Mouse (Mus musculus) gastrocnemius, postnatal 36 days (tissue): ENCODE results near the gene Mxd3. TPM values are rescaled to one million over a fixed set of nuclear protein-coding genes. Genes with fewer than 3 reads are reported as not detected.

Source experiments
- DNase-seq, 2 experiments: peaks; one replicate each; pipeline ENCODE4 v3.0.0; 2022
- intact Hi-C: fragments of 180-260 bp; cut with DNase I; formaldehyde crosslinking; loops from one replicate; pipeline ENCODE4 v1.15.1; 2025
- long read RNA-seq, 2 experiments: library from polyadenylated mRNA; stranded (forward); transcript quantifications; one replicate each; pipeline ENCODE4 v2.0.0; 2021
- total RNA-seq, 2 experiments: library from RNA; stranded (reverse); gene quantifications; 2 replicates each; pipeline ENCODE4 v1.2.3; 2021

The Mxd3 gene
- under 1 TPM; 0.38 to 0.54 TPM for total RNA-seq
- long read RNA-seq, experiment 1, partial matches to known transcripts: 0 of 1 reads
- long read RNA-seq, experiment 1, other reads (novel, unspliced or antisense): 0 of 1 reads
- long read RNA-seq, experiment 2, partial matches to known transcripts: 0 of 1 reads
- long read RNA-seq, experiment 2, other reads (novel, unspliced or antisense): 0 of 1 reads

GRCm38 (mm10) chr13:55329683-55330566, at the start of gene Mxd3:
Gene Mxd3 (minus strand): TSS chr13:55329823.
- peak; percentile 59 to 84 for DNase-seq
- intact Hi-C loops: no loop called here

DNA sequence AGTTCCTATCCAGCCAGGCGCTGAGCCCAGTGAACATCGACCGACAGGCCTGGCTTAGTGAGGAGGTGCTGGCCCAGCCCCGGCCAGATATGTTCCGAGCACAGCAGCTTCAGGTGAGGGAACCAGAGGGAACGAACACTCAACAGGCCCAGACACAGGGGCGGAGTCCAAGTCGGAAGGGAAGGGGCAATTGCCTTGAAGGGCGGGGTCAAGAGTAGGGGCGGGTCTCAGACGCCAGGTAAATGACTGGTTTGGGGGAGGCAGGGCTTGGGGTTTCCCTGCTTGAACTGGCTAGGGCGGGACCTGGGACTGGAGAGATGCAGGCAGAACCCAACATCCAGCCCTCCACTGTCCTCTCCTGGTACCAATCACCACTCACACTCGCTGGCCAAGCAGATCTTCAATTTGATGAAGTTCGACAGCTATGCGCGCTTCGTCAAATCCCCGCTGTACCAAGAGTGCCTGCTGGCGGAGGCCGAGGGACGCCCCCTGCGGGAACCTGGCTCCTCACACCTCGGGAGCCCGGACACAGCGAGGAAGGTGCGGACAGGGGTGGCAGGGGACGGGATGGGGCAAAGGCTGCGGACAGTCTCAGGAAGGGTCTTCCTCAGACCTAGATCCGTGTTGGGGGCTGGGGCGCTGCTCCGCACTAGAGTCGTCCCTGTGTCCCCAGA, 49.4 kb upstream of the Mxd3 start:
- intact Hi-C loops: no loop called here
- no peak for DNase-seq

DNA sequence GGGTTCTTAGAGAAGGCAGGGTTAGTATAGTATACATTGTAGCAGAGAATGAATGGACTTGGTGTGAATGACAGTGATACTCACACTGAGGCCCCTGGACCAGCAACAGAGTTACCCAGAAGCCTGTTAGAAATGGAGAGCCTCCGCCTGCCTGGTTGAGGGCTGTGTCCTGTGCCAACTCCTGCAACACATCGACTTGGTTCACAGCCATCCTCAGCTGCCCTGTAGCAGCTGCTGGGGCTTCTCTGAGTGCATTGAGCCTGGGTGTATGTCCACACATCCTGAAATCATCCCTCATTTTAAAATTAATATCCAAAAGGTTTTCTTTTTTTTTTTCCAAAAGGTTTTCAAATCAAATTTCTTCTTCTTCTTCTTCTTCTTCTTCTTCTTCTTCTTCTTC, 46.3 kb upstream of the Mxd3 start:
- intact Hi-C loops: no loop called here
- no peak for DNase-seq

DNA sequence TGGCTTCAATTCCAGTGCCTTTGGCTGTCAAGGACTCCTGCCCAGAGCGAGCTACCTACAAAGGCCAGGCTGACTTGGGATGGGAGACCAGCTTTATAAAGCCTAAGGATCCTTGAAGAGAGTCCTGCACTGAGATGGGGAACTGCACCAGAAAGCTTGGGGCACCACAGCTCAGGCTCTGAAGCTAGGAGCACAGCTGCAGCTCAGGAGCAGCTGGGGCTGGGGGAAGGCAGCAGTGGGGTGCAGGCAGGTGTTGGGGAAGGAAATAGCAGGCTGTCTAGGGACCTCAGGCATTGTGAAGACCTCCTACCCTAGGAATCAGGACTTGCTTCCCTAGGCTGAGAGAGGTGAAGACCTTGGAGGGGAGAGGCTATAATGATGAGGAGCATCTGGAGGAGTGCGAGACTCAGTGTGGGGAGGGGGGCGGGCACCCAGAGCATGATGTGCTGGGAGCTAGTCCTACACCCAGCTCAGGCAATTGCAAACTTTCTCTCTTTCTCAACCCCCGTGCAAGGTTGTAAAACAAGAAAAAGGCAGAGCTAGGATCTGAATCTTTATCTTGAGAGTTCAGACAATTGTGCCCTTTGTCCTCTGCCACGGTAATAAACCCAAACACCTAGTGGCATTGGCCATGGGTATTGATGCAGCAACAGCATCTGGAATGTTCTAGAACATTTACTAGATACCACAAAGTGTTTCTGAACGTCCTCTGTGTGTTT, 44.7 kb upstream of the Mxd3 start:
- DNase-seq: no peak
- intact Hi-C loops: no loop called here

DNA sequence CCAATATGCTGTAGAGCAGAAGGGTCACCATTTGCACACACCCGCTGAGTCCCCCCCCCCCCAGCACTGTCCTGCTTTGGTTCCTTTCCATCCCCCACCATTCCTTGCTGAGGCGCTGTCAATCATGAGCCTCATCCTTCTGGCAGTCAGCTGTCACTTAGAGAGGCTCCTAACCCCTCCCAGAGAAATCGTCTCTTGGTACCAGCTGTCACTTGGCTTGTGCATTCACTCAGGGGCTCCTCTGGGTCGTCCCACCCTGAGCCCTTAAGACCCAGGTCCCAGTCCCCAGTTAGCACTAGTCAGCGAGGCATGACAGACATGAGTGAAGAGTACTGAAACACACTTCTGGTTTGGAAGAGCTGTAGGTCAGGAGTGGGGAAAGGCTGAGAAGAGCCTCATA, 42.1 kb upstream of the Mxd3 start:
- no peak for DNase-seq
- intact Hi-C loops: no loop called here

GRCm38 (mm10) chr13:55371007-55371681, 41.5 kb upstream of the Mxd3 start:
- intact Hi-C loops: no loop called here
- no peak for DNase-seq

GRCm38 (mm10) chr13:55370234-55370633, 40.6 kb upstream of the Mxd3 start:
- no peak for DNase-seq
- intact Hi-C loops: no loop called here

GRCm38 (mm10) chr13:55369531-55370114, 40.0 kb upstream of the Mxd3 start, which contains the start of gene Rgs14:
Gene Rgs14 (plus strand): TSS chr13:55369732.
- DNase-seq: no peak
- intact Hi-C loops: no loop called here

GRCm38 (mm10) chr13:55368401-55368800, 38.8 kb upstream of the Mxd3 start:
- DNase-seq: no peak
- intact Hi-C loops: no loop called here

GRCm38 (mm10) chr13:55362453-55363060, 32.9 kb upstream of the Mxd3 start, which contains the start of gene Lman2:
Gene Lman2 (minus strand): TSS chr13:55362783.
- intact Hi-C loops: no loop called here
- peak; percentile 93 to 94 for DNase-seq

DNA sequence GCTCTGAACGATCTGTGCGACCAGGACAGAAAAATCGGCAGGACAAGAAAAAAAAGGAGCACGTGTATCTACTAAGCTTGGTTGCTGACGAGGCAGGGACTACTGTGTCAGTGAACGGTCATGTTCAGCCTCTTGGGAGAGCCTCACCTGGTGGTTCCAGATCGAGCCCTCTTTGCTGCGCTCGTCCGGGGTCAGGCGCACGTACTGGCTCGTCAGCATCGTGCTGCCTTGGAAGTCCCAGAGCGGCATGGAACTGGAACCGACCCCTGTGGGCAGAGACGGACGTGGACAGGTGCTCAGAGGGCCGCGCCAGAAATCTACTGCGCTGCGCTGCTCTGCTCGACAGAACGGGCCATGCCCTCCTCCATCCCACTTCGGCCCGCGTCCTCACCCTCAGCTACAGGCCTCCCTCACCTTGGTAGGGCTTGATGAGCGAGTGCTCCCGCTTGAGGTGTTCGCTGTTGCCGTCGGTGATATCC, 32.4 kb upstream of the Mxd3 start:
- peak in 1 of 2 experiments; percentile 27 for DNase-seq
- intact Hi-C loops: no loop called here

DNA sequence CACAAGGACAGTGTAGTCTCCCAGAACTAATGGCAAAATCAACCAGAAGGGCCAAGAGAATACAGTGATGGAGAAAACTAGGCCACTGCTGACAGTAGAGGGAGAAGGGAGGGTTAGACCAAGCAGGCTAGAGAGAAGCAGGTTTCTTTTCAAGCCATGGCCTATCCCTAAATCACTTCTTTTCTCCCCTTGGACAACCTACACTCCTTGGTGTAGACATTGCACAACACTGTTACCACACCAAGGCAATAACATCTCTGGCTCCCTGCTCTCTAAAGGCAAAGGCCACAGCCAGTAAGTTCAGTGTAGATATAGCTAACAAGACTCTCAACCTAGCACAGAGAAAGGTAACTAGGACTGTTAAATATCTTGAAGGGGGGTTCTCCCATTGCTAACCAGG, 31.5 kb upstream of the Mxd3 start:
- DNase-seq: no peak
- intact Hi-C loops: no loop called here

DNA sequence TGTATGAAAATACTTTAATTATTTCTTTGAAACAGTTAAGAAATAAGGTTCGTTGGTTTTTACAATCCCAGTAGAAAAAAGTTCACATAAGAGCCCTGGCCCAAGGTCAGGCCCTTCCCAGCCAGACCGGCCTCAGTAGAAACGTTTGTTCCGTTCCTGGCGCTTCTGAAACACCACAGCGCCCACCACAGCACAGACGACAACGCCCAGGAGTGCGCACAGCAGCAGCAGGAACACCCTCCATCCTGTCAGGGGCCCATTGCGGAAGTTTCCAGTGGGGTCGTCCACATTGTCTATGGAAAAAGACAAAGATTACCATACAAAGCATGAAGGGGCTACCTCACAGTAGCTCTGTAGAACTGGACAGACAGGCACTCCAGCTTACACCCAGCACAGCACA, 17.1 kb upstream of the Mxd3 start:
- intact Hi-C loops: no loop called here
- DNase-seq: no peak

- no peak for DNase-seq
- intact Hi-C loops: no loop called here
Measured at GRCm38 (mm10) chr13:55344286-55344685, 14.7 kb upstream of the Mxd3 start.

DNA sequence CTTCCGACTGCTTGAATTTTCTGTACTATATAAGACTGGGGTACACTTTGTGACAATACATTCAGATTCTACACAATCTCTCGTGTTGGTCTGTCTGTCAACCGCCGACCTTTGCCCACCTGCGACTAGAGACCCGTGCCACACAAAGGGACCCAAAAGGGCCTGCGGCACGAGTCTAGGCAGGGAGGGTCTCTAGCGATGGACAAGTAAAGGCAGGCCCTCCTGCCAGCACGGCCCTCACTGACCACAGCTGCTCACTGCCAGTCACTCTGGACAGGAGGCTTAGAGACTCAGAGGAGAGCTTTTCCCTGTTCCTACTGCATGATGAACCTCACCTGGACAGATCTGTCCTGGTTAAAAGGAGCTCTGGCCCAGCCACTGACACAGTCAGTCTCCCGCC, 12.8 kb upstream of the Mxd3 start:
- DNase-seq: no peak
- intact Hi-C loops: no loop called here

DNA sequence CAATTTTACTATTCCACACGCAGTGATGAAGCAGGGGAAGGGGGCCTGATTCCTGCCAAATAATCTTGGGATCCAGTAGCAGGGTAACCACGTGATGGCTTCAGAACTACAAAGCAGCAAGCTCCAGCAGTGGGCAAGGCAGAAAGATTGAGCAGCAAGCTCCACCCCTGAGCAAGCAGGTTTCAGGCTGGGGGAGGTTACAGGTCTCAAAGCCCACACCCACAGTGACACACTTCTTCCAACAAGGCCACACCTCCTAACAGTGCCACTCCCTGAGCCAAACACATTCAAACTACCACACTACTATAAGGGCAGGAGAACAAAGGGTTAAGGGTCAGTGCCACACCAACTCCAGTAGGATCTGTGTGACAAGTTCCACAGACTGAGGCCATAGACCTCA, 9.6 kb upstream of the Mxd3 start:
- DNase-seq: no peak
- intact Hi-C loops: no loop called here

- DNase-seq: no peak
- intact Hi-C loops: no loop called here
Measured at GRCm38 (mm10) chr13:55338131-55339054, 8.8 kb upstream of the Mxd3 start.

- DNase-seq: no peak
- intact Hi-C loops: no loop called here
Measured at GRCm38 (mm10) chr13:55337341-55337975, 7.8 kb upstream of the Mxd3 start.
